In the genomic region with DNA sequence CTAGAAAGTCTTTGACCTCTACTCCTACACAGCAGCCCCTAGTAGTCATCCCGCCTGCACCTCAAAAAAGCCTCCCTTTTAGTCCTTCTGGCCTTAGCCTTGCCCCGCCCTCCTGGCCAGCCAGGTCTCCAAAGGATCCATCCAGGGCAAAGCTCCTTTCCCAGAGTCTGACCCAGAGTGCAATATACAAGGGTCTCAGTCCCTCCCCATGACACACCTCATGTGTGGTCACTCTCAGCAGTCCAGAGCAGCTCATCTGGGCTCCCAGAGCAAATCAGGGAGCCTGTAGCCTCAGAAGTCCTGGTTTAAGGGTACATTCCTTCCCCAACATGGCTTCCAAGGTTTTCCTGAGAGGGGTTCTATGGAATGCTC, we compare ENCODE assay signal across 8 mouse cellular contexts. TPM values are rescaled to one million over a fixed set of nuclear protein-coding genes. Genes with fewer than 3 reads are reported as not detected.
DNase-seq lines count a peak whose midpoint lies in the region; ATAC-seq lines count a peak whose summit lies in the region.

No protein-coding gene starts in this region.

- WGBS in kidney, embryonic 15.5 days, result 24% methylated on average over 2 of the region's 2 CpGs
- WGBS in embryonic facial prominence, embryonic 15.5 days, result 65% methylated on average over 2 of the region's 2 CpGs
- 44% methylated on average over 2 of the region's 2 CpGs for WGBS in hindbrain, embryonic 16.5 days
- WGBS in neural tube, embryonic 12.5 days, result 34% methylated on average over 2 of the region's 2 CpGs

- H3K27me3 ChIP-seq in kidney, embryonic 15.5 days, result peaks cover 56% of the 10 kb centered on the region
- 0 out of 2 replicates have a peak, but pooled peaks cover 6% of the 10 kb centered on the region for H3K27me3 ChIP-seq in embryonic facial prominence, embryonic 15.5 days
- no peaks in the 10 kb centered on the region for H3K27me3 ChIP-seq in hindbrain, embryonic 16.5 days (replicated peaks; ENCODE audit: control insufficient read depth, insufficient read depth, low read length)
- H3K27me3 ChIP-seq in neural tube, embryonic 12.5 days (replicated peaks), result peaks cover 11% of the 10 kb centered on the region; the same call in 1 of the 2 replicates

- peak overlapping the region; percentile 16; the same call in 1 of the 2 replicates for H3K4me3 ChIP-seq in kidney, embryonic 15.5 days (replicated peaks)
- no peak overlapping the region for H3K4me3 ChIP-seq in embryonic facial prominence, embryonic 15.5 days (replicated peaks)
- no peak overlapping the region for H3K4me3 ChIP-seq in hindbrain, embryonic 16.5 days (ENCODE audit: low read length)
- H3K4me3 ChIP-seq in neural tube, embryonic 12.5 days, result no peak overlapping the region

- H3K27ac ChIP-seq in kidney, embryonic 15.5 days, result peak overlapping the region; percentile 11; the same call in 1 of the 2 replicates
- H3K27ac ChIP-seq in embryonic facial prominence, embryonic 15.5 days (replicated peaks), result no peak overlapping the region
- H3K27ac ChIP-seq in hindbrain, embryonic 16.5 days (ENCODE audit: low read depth, low read length), result no peak overlapping the region
- H3K27ac ChIP-seq in neural tube, embryonic 12.5 days, result 0 out of 2 replicates have a peak overlapping the region, but pooled peaks have one; percentile 46

- peak overlapping the region; percentile 54 for H3K4me2 ChIP-seq in kidney, embryonic 15.5 days
- peak overlapping the region; percentile 41 for H3K4me2 ChIP-seq in embryonic facial prominence, embryonic 15.5 days (replicated peaks)
- peak overlapping the region; percentile 50 for H3K4me2 ChIP-seq in hindbrain, embryonic 16.5 days (ENCODE audit: low read length)
- H3K4me2 ChIP-seq in neural tube, embryonic 12.5 days (replicated peaks), result peak overlapping the region; percentile 46

- DNase-seq in kidney, postnatal 10 days, result no peak
- DNase-seq in spleen, postnatal 4 days (ENCODE audit: low spot score in 2 of 2), result no peak
- DNase-seq in frontal cortex, postnatal 36 days (ENCODE audit: low spot score in 2 of 2), result no peak
- DNase-seq in urinary bladder, postnatal 25 days (ENCODE audit: low spot score), result no peak

- H3K9ac ChIP-seq in kidney, embryonic 15.5 days, result no peak overlapping the region
- H3K9ac ChIP-seq in embryonic facial prominence, embryonic 15.5 days, result 0 out of 2 replicates have a peak overlapping the region, but pooled peaks have one; percentile 9
- no peak overlapping the region for H3K9ac ChIP-seq in hindbrain, embryonic 16.5 days (ENCODE audit: low read depth, low read length)
- 0 out of 2 replicates have a peak overlapping the region, but pooled peaks have one; percentile 1 for H3K9ac ChIP-seq in neural tube, embryonic 12.5 days

- H3K36me3 ChIP-seq in kidney, embryonic 15.5 days, result no peaks in the 10 kb centered on the region
- H3K36me3 ChIP-seq in embryonic facial prominence, embryonic 15.5 days, result no peaks in the 10 kb centered on the region
- H3K36me3 ChIP-seq in hindbrain, embryonic 16.5 days (ENCODE audit: control insufficient read depth, insufficient read depth, low read length), result no peaks in the 10 kb centered on the region
- H3K36me3 ChIP-seq in neural tube, embryonic 12.5 days, result no peaks in the 10 kb centered on the region

- no peaks in the 10 kb centered on the region for H3K9me3 ChIP-seq in kidney, embryonic 15.5 days (replicated peaks)
- H3K9me3 ChIP-seq in embryonic facial prominence, embryonic 15.5 days (replicated peaks), result no peaks in the 10 kb centered on the region
- peaks cover 3% of the 10 kb centered on the region; the same call in 1 of the 2 replicates for H3K9me3 ChIP-seq in hindbrain, embryonic 16.5 days (ENCODE audit: control insufficient read depth, low read length)
- H3K9me3 ChIP-seq in neural tube, embryonic 12.5 days, result peaks cover 4% of the 10 kb centered on the region; the same call in 1 of the 2 replicates

- peaks cover 18% of the 10 kb centered on the region for H3K4me1 ChIP-seq in kidney, embryonic 15.5 days
- H3K4me1 ChIP-seq in embryonic facial prominence, embryonic 15.5 days, result peaks cover 26% of the 10 kb centered on the region
- peaks cover 12% of the 10 kb centered on the region for H3K4me1 ChIP-seq in hindbrain, embryonic 16.5 days (ENCODE audit: control insufficient read depth, insufficient read depth, low read depth, low read length)
- H3K4me1 ChIP-seq in neural tube, embryonic 12.5 days, result peaks cover 14% of the 10 kb centered on the region

- peak; percentile 52; the same call in 1 of the 2 replicates for ATAC-seq in kidney, embryonic 15.5 days (replicated peaks; ENCODE audit: low FRiP score)
- no peak for ATAC-seq in embryonic facial prominence, embryonic 15.5 days (ENCODE audit: insufficient number of reproducible peaks, low FRiP score, low TSS enrichment, low read depth)
- no peak for ATAC-seq in hindbrain, embryonic 16.5 days
- ATAC-seq in neural tube, embryonic 12.5 days (ENCODE audit: low FRiP score, low read depth), result no peak

RNA-seq across cellular contexts. Expression of gene 4931409K22Rik, which starts 5.3 kb away (rescaled TPM):
- polyA plus RNA-seq in kidney, embryonic 15.5 days (2015; fragmentation: Nextera tagmentation; extraction: Ambion mirVana), result 0.23 TPM in 2 replicates
- polyA plus RNA-seq in embryonic facial prominence, embryonic 15.5 days (2015; fragmentation: Nextera tagmentation; extraction: Ambion mirVana), result 0.07 TPM in 1 of 2 replicates, not detected in the other
- 0.13 and 0.15 TPM in 2 replicates for polyA plus RNA-seq in hindbrain, embryonic 16.5 days (2015; fragmentation: Nextera tagmentation; extraction: Ambion mirVana)
- polyA plus RNA-seq in neural tube, embryonic 12.5 days (2016; fragmentation: Nextera tagmentation; extraction: Ambion mirVana), result 0.15 and 0.20 TPM in 2 replicates

RNA-seq across cellular contexts. Expression of gene Asb10, which starts 10.5 kb away (rescaled TPM):
- polyA plus RNA-seq in kidney, embryonic 15.5 days (2015; fragmentation: Nextera tagmentation; extraction: Ambion mirVana), result 0.61 and 0.67 TPM in 2 replicates
- 1.1 and 1.2 TPM in 2 replicates for polyA plus RNA-seq in embryonic facial prominence, embryonic 15.5 days (2015; fragmentation: Nextera tagmentation; extraction: Ambion mirVana)
- 0.18 and 0.21 TPM in 2 replicates for polyA plus RNA-seq in hindbrain, embryonic 16.5 days (2015; fragmentation: Nextera tagmentation; extraction: Ambion mirVana)
- polyA plus RNA-seq in neural tube, embryonic 12.5 days (2016; fragmentation: Nextera tagmentation; extraction: Ambion mirVana), result 0.37 and 0.82 TPM in 2 replicates

RNA-seq across cellular contexts. Expression of gene Gbx1, which starts 24.3 kb away (rescaled TPM):
- polyA plus RNA-seq in kidney, embryonic 15.5 days (2015; fragmentation: Nextera tagmentation; extraction: Ambion mirVana), result 0.04 and 0.10 TPM in 2 replicates
- 0.07 TPM in 1 of 2 replicates, not detected in the other for polyA plus RNA-seq in embryonic facial prominence, embryonic 15.5 days (2015; fragmentation: Nextera tagmentation; extraction: Ambion mirVana)
- 2.3 and 3.0 TPM in 2 replicates for polyA plus RNA-seq in hindbrain, embryonic 16.5 days (2015; fragmentation: Nextera tagmentation; extraction: Ambion mirVana)
- polyA plus RNA-seq in neural tube, embryonic 12.5 days (2016; fragmentation: Nextera tagmentation; extraction: Ambion mirVana), result 11.0 and 12.0 TPM in 2 replicates

RNA-seq across cellular contexts. Expression of gene Abcf2, which starts 26.0 kb away (rescaled TPM):
- 118 TPM in 2 replicates for polyA plus RNA-seq in kidney, embryonic 15.5 days (2015; fragmentation: Nextera tagmentation; extraction: Ambion mirVana)
- polyA plus RNA-seq in embryonic facial prominence, embryonic 15.5 days (2015; fragmentation: Nextera tagmentation; extraction: Ambion mirVana), result 93.7 and 100 TPM in 2 replicates
- 80.9 and 84.8 TPM in 2 replicates for polyA plus RNA-seq in hindbrain, embryonic 16.5 days (2015; fragmentation: Nextera tagmentation; extraction: Ambion mirVana)
- polyA plus RNA-seq in neural tube, embryonic 12.5 days (2016; fragmentation: Nextera tagmentation; extraction: Ambion mirVana), result 114 and 123 TPM in 2 replicates

RNA-seq across cellular contexts. Expression of gene Chpf2, which starts 35.2 kb away (rescaled TPM):
- polyA plus RNA-seq in kidney, embryonic 15.5 days (2015; fragmentation: Nextera tagmentation; extraction: Ambion mirVana), result 23.2 and 24.7 TPM in 2 replicates
- polyA plus RNA-seq in embryonic facial prominence, embryonic 15.5 days (2015; fragmentation: Nextera tagmentation; extraction: Ambion mirVana), result 30.3 and 33.1 TPM in 2 replicates
- 20.6 and 21.9 TPM in 2 replicates for polyA plus RNA-seq in hindbrain, embryonic 16.5 days (2015; fragmentation: Nextera tagmentation; extraction: Ambion mirVana)
- 19.8 and 21.6 TPM in 2 replicates for polyA plus RNA-seq in neural tube, embryonic 12.5 days (2016; fragmentation: Nextera tagmentation; extraction: Ambion mirVana)

Comparison
In these comparisons a context has a peak if more than half of its experiments do, and no peak if none do; other contexts are left out.
1. H3K27ac ChIP-seq: peak in kidney, embryonic 15.5 days (single experiment) and neural tube, embryonic 12.5 days (single experiment); none in embryonic facial prominence, embryonic 15.5 days (single experiment) and hindbrain, embryonic 16.5 days (single experiment).
2. H3K9ac ChIP-seq: peak in embryonic facial prominence, embryonic 15.5 days (single experiment) and neural tube, embryonic 12.5 days (single experiment); none in kidney, embryonic 15.5 days (single experiment) and hindbrain, embryonic 16.5 days (single experiment).
3. Peak in every context shown above with its lines, with median percentiles within 50 percentile points of each other: H3K4me2 ChIP-seq.